Mouse (Mus musculus): Measurements from ENCODE around the gene Dtx2. TPM values are rescaled to one million over a fixed set of nuclear protein-coding genes. Genes with fewer than 3 reads are reported as not detected.

Gene Dtx2
- polyA plus RNA-seq, 1 experiment from 2014 or later, result 28.1 TPM

- Histone ChIP-seq H3K4me1 (replicated peaks; ENCODE audit: control insufficient read depth, insufficient read depth, low read length) (peaks cover 19% of the 10 kb centered on the region), H3K4me3 (replicated peaks; ENCODE audit: low read length) (no peak overlapping the region), H3K9ac (replicated peaks; ENCODE audit: low read depth, low read length) (no peak overlapping the region), H3K4me2 (ENCODE audit: low read length) (no peak overlapping the region), H3K36me3 (ENCODE audit: control insufficient read depth, insufficient read depth) (no peaks in the 10 kb centered on the region), H3K27ac (ENCODE audit: low read length) (no peak overlapping the region), H3K27me3 (replicated peaks; ENCODE audit: control insufficient read depth, insufficient read depth, low read length) (peaks cover 5% of the 10 kb centered on the region; the same call in 1 of the 2 replicates), H3K9me3 (ENCODE audit: control insufficient read depth, low read length) (no peaks in the 10 kb centered on the region)
- ATAC-seq, result no peak
- WGBS, result 81% methylated on average over 4 of the region's 4 CpGs
These were observed 87.7 kb downstream of the Dtx2 start for GRCm38 (mm10) chr5:136082345-136082744.

Other genes starting within 250 kb of the Dtx2 start
- 0.23 and 0.35 TPM in 2 replicates for gene Styxl1, start 216.4 kb upstream of the Dtx2 start, polyA plus RNA-seq (2015; fragmentation: Nextera tagmentation; extraction: Ambion mirVana)
- 562 and 563 TPM in 2 replicates for gene Mdh2, start 216.3 kb upstream of the Dtx2 start, polyA plus RNA-seq (2015; fragmentation: Nextera tagmentation; extraction: Ambion mirVana)
- gene Srrm3, start 187.9 kb upstream of the Dtx2 start, polyA plus RNA-seq (2015; fragmentation: Nextera tagmentation; extraction: Ambion mirVana), result 44.0 and 60.9 TPM in 2 replicates
- 7.3 and 9.6 TPM in 2 replicates for gene Hspb1, start 106.9 kb upstream of the Dtx2 start, polyA plus RNA-seq (2015; fragmentation: Nextera tagmentation; extraction: Ambion mirVana)
- gene Ywhag, start 60.2 kb upstream of the Dtx2 start, polyA plus RNA-seq (2015; fragmentation: Nextera tagmentation; extraction: Ambion mirVana), result 870 and 902 TPM in 2 replicates
- gene Ssc4d, start 20.3 kb upstream of the Dtx2 start, polyA plus RNA-seq (2015; fragmentation: Nextera tagmentation; extraction: Ambion mirVana), result 0.71 and 1.0 TPM in 2 replicates
- 0.19 TPM in 1 of 2 replicates, not detected in the other for gene Zp3, start 14.7 kb upstream of the Dtx2 start, polyA plus RNA-seq (2015; fragmentation: Nextera tagmentation; extraction: Ambion mirVana)
- gene Upk3b, start 43.7 kb downstream of the Dtx2 start, polyA plus RNA-seq (2015; fragmentation: Nextera tagmentation; extraction: Ambion mirVana), result not detected in 2 replicates
- not detected in 2 replicates for gene Upk3bl, start 59.7 kb downstream of the Dtx2 start, polyA plus RNA-seq (2015; fragmentation: Nextera tagmentation; extraction: Ambion mirVana)
- gene Rasa4, start 89.1 kb downstream of the Dtx2 start, polyA plus RNA-seq (2015; fragmentation: Nextera tagmentation; extraction: Ambion mirVana), result 5.9 and 9.1 TPM in 2 replicates
- gene Polr2j, start 121.8 kb downstream of the Dtx2 start, polyA plus RNA-seq (2015; fragmentation: Nextera tagmentation; extraction: Ambion mirVana), result 214 and 228 TPM in 2 replicates
- 32.1 and 32.7 TPM in 2 replicates for gene Lrwd1, start 141.3 kb downstream of the Dtx2 start, polyA plus RNA-seq (2015; fragmentation: Nextera tagmentation; extraction: Ambion mirVana)
- 18.0 and 19.4 TPM in 2 replicates for gene Alkbh4, start 141.3 kb downstream of the Dtx2 start, polyA plus RNA-seq (2015; fragmentation: Nextera tagmentation; extraction: Ambion mirVana)
- gene Orai2, start 175.9 kb downstream of the Dtx2 start, polyA plus RNA-seq (2015; fragmentation: Nextera tagmentation; extraction: Ambion mirVana), result 41.1 and 44.2 TPM in 2 replicates
- gene Prkrip1, start 204.2 kb downstream of the Dtx2 start, polyA plus RNA-seq (2015; fragmentation: Nextera tagmentation; extraction: Ambion mirVana), result 54.0 and 63.0 TPM in 2 replicates